Mouse (Mus musculus): ENCODE results near the gene Gm5152.
"Not testable (repeated sequence)": the region's sequence is repeated elsewhere in the genome, so short reads cannot be mapped to it uniquely, and the experiment has no call there.

Gm5152 gene

GRCm38 (mm10) chr5:10246426-10246825 lies at the start of gene Gm5152:
TSS of gene Gm5152 (minus strand) at chr5:10246526.
- not testable (repeated sequence) for DNase-seq (ENCODE audit: low spot score in 2 of 2)

- DNase-seq (ENCODE audit: low spot score in 2 of 2), result not testable (repeated sequence)
Observed at GRCm38 (mm10) chr5:10254768-10255167, 8.4 kb upstream of the Gm5152 start.

GRCm38 (mm10) chr5:10245770-10246169 lies 556 bp downstream of the Gm5152 start:
- not testable (repeated sequence) for DNase-seq (ENCODE audit: low spot score in 2 of 2)

GRCm38 (mm10) chr5:10240436-10240835 lies 5.9 kb downstream of the Gm5152 start:
- DNase-seq (ENCODE audit: low spot score in 2 of 2), result not testable (repeated sequence)

GRCm38 (mm10) chr5:10220317-10220716 lies 26.0 kb downstream of the Gm5152 start:
- no peak for DNase-seq (ENCODE audit: low spot score in 2 of 2)

- no peak for DNase-seq (ENCODE audit: low spot score in 2 of 2)
Observed at GRCm38 (mm10) chr5:10203067-10203466, 43.3 kb downstream of the Gm5152 start.

GRCm38 (mm10) chr5:10196880-10197279 lies 49.4 kb downstream of the Gm5152 start:
- no peak for DNase-seq (ENCODE audit: low spot score in 2 of 2)
